Comparison of ENCODE assay signal across 1 mouse cellular context in the genomic region with DNA sequence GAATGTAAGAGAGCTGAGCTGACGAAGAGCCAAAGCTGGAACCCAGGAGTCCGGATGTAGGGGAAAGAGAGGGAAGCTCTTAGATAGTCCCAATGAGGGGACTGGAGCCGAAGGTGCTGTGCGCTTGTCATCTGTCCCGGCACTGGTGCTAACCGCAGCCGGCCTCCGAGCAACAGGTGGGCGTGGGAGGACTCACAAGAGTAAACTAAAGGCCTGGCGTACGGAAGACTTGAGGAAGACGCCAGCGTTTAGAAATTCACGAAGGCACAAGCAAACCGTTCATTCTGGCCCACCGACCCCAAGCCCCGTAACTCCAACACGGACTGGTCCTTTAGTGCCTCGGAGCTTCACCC.
TF ChIP-seq lines count a peak whose summit lies in the region.

No protein-coding gene starts in this region.

TF ChIP-seq in CH12.LX, 34 proteins besides CTCF, POLR2A, EP300 and RAD21:
- TF ChIP-seq MEF2A (IDR thresholded peaks at IDR 0.05; ENCODE audit: borderline replicate concordance, low read depth, low read length): no peak
- no peak for TF ChIP-seq UBTF (IDR thresholded peaks at IDR 0.05; ENCODE audit: low read depth, low read length)
- TF ChIP-seq USF2 (conservative IDR thresholded peaks at IDR 0.05; ENCODE audit: low read depth, low read length): no peak
- no peak for TF ChIP-seq NRF1 (IDR thresholded peaks at IDR 0.05; ENCODE audit: low read depth, low read length)
- no peak for TF ChIP-seq CHD2 (IDR thresholded peaks at IDR 0.05; ENCODE audit: low read length)
- no peak for TF ChIP-seq JUN (IDR thresholded peaks at IDR 0.05; ENCODE audit: insufficient read depth, low read depth, low read length)
- TF ChIP-seq ZNF384 (IDR thresholded peaks at IDR 0.05; ENCODE audit: low read depth, low read length): no peak
TF ChIP-seq in CH12.LX: peak in this region for 0.
